Mouse (Mus musculus) embryonic facial prominence, embryonic 13.5 days (tissue): ENCODE data around the gene Sh3bp1. TPM values are rescaled to one million over a fixed set of nuclear protein-coding genes. Genes with fewer than 3 reads are reported as not detected.
A peak's percentile ranks its signal among the peaks of the same experiment; 100 is the strongest.

Source experiments
- ATAC-seq: fragments of 200-750 bp; cut with Nextera tagmentation; 2 replicates; pipeline ENCODE4 v1.8.0; 2017; ENCODE audit warnings: low read depth; ENCODE audit not compliant: insufficient number of reproducible peaks, insufficient read depth, low FRiP score, low TSS enrichment
- H3K27ac ChIP-seq: fragments of 300-500 bp; sonication (generic); 2 replicates; pipeline ENCODE4 v1.5.1; 2015; ENCODE audit warnings: moderate library complexity, mild to moderate bottlenecking, inconsistent platforms
- H3K27me3 ChIP-seq: fragments of 300-500 bp; sonication (generic); 2 replicates; pipeline ENCODE4 v1.6.1; 2015; ENCODE audit warnings: mild to moderate bottlenecking, inconsistent platforms
- H3K36me3 ChIP-seq: fragments of 300-500 bp; sonication (generic); 2 replicates; pipeline ENCODE4 v1.6.1; 2015; ENCODE audit warnings: mild to moderate bottlenecking, inconsistent platforms
- H3K4me1 ChIP-seq: fragments of 300-500 bp; sonication (generic); 2 replicates; pipeline ENCODE4 v1.6.1; 2015; ENCODE audit warnings: inconsistent platforms
- H3K4me2 ChIP-seq: fragments of 300-500 bp; sonication (generic); 2 replicates; pipeline ENCODE4 v1.6.1; 2015; ENCODE audit warnings: moderate library complexity, mild to moderate bottlenecking, inconsistent platforms
- H3K4me3 ChIP-seq: fragments of 300-500 bp; sonication (generic); 2 replicates; pipeline ENCODE4 v1.5.1; 2015; ENCODE audit warnings: mild to moderate bottlenecking, inconsistent platforms
- H3K9ac ChIP-seq: fragments of 300-500 bp; sonication (generic); 2 replicates; pipeline ENCODE4 v1.6.1; 2015; ENCODE audit warnings: mild to moderate bottlenecking, inconsistent platforms
- H3K9me3 ChIP-seq: fragments of 300-500 bp; sonication (generic); 2 replicates; pipeline ENCODE4 v1.6.1; 2016; ENCODE audit warnings: inconsistent platforms
- WGBS: fragments of 180-500 bp; shearing (Covaris S2); methylation state at CpG from one replicate; pipeline ENCODE4 v1.1.7; 2015; ENCODE audit warnings: mixed read lengths; 5-methylcytosine and 5-hydroxymethylcytosine counted together
- polyA plus RNA-seq: library from polyadenylated mRNA; unstranded; fragments of >200 nt; fragmentation: Nextera tagmentation; extraction: Ambion mirVana; gene quantifications from 2 replicates; pipeline ENCODE4 v1.2.1, GENCODE M21; 2015

The Sh3bp1 gene
- polyA plus RNA-seq, 1 experiment from 2014 or later = 54.4 TPM

GRCm38 (mm10) chr15:78868398-78868797 is 31.2 kb upstream of the Sh3bp1 start:
- Histone ChIP-seq H3K4me3 (no peak overlapping the region), H3K27ac (peak overlapping the region; percentile 79)
- WGBS = 6% methylated on average over 9 of the region's 9 CpGs

GRCm38 (mm10) chr15:78868826-78869233 is 30.7 kb upstream of the Sh3bp1 start:
- Histone ChIP-seq H3K27me3 (no peaks in the 10 kb centered on the region), H3K9ac (0 out of 2 replicates have a peak overlapping the region, but pooled peaks have one; percentile 1), H3K9me3 (no peaks in the 10 kb centered on the region), H3K27ac (peak overlapping the region; percentile 79), H3K4me2 (peak overlapping the region; percentile 5; the same call in 1 of the 2 replicates), H3K36me3 (no peaks in the 10 kb centered on the region), H3K4me3 (no peak overlapping the region), H3K4me1 (peaks cover 21% of the 10 kb centered on the region)
- no peak for ATAC-seq
- WGBS = 49% methylated on average over 7 of the region's 7 CpGs

More at GRCm38 (mm10) chr15:78868398-78868797, 31.2 kb upstream of the Sh3bp1 start:
- no peak for ATAC-seq
- H3K27me3 ChIP-seq = no peaks in the 10 kb centered on the region
- H3K36me3 ChIP-seq = no peaks in the 10 kb centered on the region
- H3K9ac ChIP-seq = 0 out of 2 replicates have a peak overlapping the region, but pooled peaks have one; percentile 1
- peaks cover 26% of the 10 kb centered on the region for H3K4me1 ChIP-seq
- H3K9me3 ChIP-seq = no peaks in the 10 kb centered on the region
- H3K4me2 ChIP-seq = peak overlapping the region; percentile 5; the same call in 1 of the 2 replicates

- Histone ChIP-seq H3K4me1 (peaks cover 18% of the 10 kb centered on the region), H3K27ac (no peak overlapping the region), H3K36me3 (no peaks in the 10 kb centered on the region), H3K27me3 (no peaks in the 10 kb centered on the region), H3K9me3 (no peaks in the 10 kb centered on the region), H3K9ac (no peak overlapping the region), H3K4me3 (no peak overlapping the region), H3K4me2 (no peak overlapping the region)
- ATAC-seq = no peak
- WGBS = 30% methylated on average over 6 of the region's 6 CpGs
These were observed 29.8 kb upstream of the Sh3bp1 start for GRCm38 (mm10) chr15:78869775-78870174.

GRCm38 (mm10) chr15:78872021-78872608 is 27.5 kb upstream of the Sh3bp1 start:
- H3K9me3 ChIP-seq = no peaks in the 10 kb centered on the region
- H3K4me3 ChIP-seq = no peak overlapping the region
- no peak for ATAC-seq
- no peak overlapping the region for H3K27ac ChIP-seq
- no peak overlapping the region for H3K9ac ChIP-seq
- H3K27me3 ChIP-seq = no peaks in the 10 kb centered on the region
- H3K36me3 ChIP-seq = no peaks in the 10 kb centered on the region
- WGBS = 40% methylated on average over 5 of the region's 5 CpGs
- peaks cover 31% of the 10 kb centered on the region for H3K4me1 ChIP-seq
- H3K4me2 ChIP-seq = no peak overlapping the region

GRCm38 (mm10) chr15:78873803-78874435 is 25.6 kb upstream of the Sh3bp1 start:
- no peak for ATAC-seq
- Histone ChIP-seq H3K4me2 (no peak overlapping the region), H3K27me3 (no peaks in the 10 kb centered on the region), H3K9ac (no peak overlapping the region), H3K9me3 (no peaks in the 10 kb centered on the region), H3K4me1 (peaks cover 31% of the 10 kb centered on the region), H3K4me3 (no peak overlapping the region), H3K36me3 (no peaks in the 10 kb centered on the region), H3K27ac (no peak overlapping the region)
- WGBS = 67% methylated on average over 13 of the region's 13 CpGs

GRCm38 (mm10) chr15:78874989-78875388 is 24.6 kb upstream of the Sh3bp1 start:
- no peak for ATAC-seq
- 0 out of 2 replicates have a peak overlapping the region, but pooled peaks have one; percentile 87 for H3K9ac ChIP-seq
- peak overlapping the region; percentile 99 for H3K27ac ChIP-seq
- no peaks in the 10 kb centered on the region for H3K9me3 ChIP-seq
- H3K4me3 ChIP-seq = no peak overlapping the region
- WGBS = 68% methylated on average over 8 of the region's 8 CpGs
- H3K36me3 ChIP-seq = peaks cover 2% of the 10 kb centered on the region; the same call in 1 of the 2 replicates
- H3K4me2 ChIP-seq = no peak overlapping the region
- no peaks in the 10 kb centered on the region for H3K27me3 ChIP-seq
- H3K4me1 ChIP-seq = peaks cover 40% of the 10 kb centered on the region

GRCm38 (mm10) chr15:78875537-78875936 is 24.0 kb upstream of the Sh3bp1 start:
- H3K9me3 ChIP-seq = no peaks in the 10 kb centered on the region
- 65% methylated on average over 5 of the region's 5 CpGs for WGBS
- peak overlapping the region; percentile 87 for H3K9ac ChIP-seq
- H3K27ac ChIP-seq = peak overlapping the region; percentile 99
- H3K36me3 ChIP-seq = peaks cover 8% of the 10 kb centered on the region
- peak overlapping the region; percentile 93 for H3K4me2 ChIP-seq
- ATAC-seq = no peak
- no peaks in the 10 kb centered on the region for H3K27me3 ChIP-seq
- peaks cover 46% of the 10 kb centered on the region for H3K4me1 ChIP-seq
- no peak overlapping the region for H3K4me3 ChIP-seq

- Histone ChIP-seq H3K9ac (peak overlapping the region; percentile 87), H3K4me1 (peaks cover 47% of the 10 kb centered on the region), H3K27me3 (no peaks in the 10 kb centered on the region), H3K4me3 (peak overlapping the region; percentile 70), H3K4me2 (peak overlapping the region; percentile 93), H3K9me3 (no peaks in the 10 kb centered on the region), H3K36me3 (peaks cover 14% of the 10 kb centered on the region), H3K27ac (peak overlapping the region; percentile 99)
- WGBS = 3% methylated on average over 17 of the region's 17 CpGs
- peak; percentile 17; the same call in 1 of the 2 replicates for ATAC-seq
These were observed 23.3 kb upstream of the Sh3bp1 start for GRCm38 (mm10) chr15:78876258-78876696.

GRCm38 (mm10) chr15:78876991-78877809 is 22.4 kb upstream of the Sh3bp1 start, which contains the start of gene Gga1:
Gene Gga1 (plus strand): TSS chr15:78877190.
- H3K4me2 ChIP-seq = peak within 1 kb of the TSS; percentile 93
- peak within 1 kb of the TSS; percentile 70 for H3K4me3 ChIP-seq
- H3K27me3 ChIP-seq = no peaks in the 10 kb centered on the region
- ATAC-seq = peak; percentile 86
- WGBS = under 1% methylated on average over 57 of the region's 95 CpGs
- H3K27ac ChIP-seq = peak within 1 kb of the TSS; percentile 99
- peak within 1 kb of the TSS; percentile 87 for H3K9ac ChIP-seq
- no peaks in the 10 kb centered on the region for H3K9me3 ChIP-seq
- H3K4me1 ChIP-seq = peaks cover 42% of the 10 kb centered on the region
- H3K36me3 ChIP-seq = peaks cover 23% of the 10 kb centered on the region

GRCm38 (mm10) chr15:78877810-78878390 is 21.7 kb upstream of the Sh3bp1 start:
- Histone ChIP-seq H3K27me3 (no peaks in the 10 kb centered on the region), H3K36me3 (peaks cover 30% of the 10 kb centered on the region), H3K27ac (peak overlapping the region; percentile 99), H3K9me3 (no peaks in the 10 kb centered on the region), H3K4me2 (peak overlapping the region; percentile 93), H3K9ac (peak overlapping the region; percentile 87), H3K4me3 (peak overlapping the region; percentile 70), H3K4me1 (peaks cover 38% of the 10 kb centered on the region)
- no peak; the same call in none of the 2 replicates for ATAC-seq
- under 1% methylated on average over 17 of the region's 17 CpGs for WGBS
